Mouse (Mus musculus) frontal cortex, postnatal 25 days (tissue): ENCODE results near the gene Sik3.
A peak's percentile ranks its signal among the peaks of the same experiment; 100 is the strongest.

Experiments
- DNase-seq, 2 experiments: peaks; one replicate each; pipeline ENCODE4 v3.0.0; 2022; ENCODE audit warnings: low spot score in 2 of 2

The Sik3 gene

DNA sequence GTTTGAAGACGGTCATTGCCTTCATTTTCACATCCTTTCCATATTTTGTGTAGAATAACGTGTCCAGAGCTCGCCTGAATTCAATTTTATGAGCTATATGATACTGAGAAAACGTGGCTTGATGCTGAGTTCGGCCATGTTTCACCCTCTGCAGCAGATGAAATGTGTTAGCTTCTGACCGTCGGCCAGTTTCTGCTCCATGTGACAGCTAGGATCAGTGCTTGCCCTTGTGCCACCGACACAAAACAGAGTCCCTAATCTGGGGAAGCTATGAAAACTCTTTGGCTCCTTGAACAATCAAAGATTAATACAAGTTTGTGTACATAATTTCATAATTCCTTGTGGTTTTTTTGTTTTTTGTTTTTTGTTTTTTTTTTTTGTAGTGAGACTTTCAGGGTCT, 178.6 kb downstream of the Sik3 start:
- no peak for DNase-seq

- no peak for DNase-seq
Observed at GRCm38 (mm10) chr9:46191644-46192043, 179.0 kb downstream of the Sik3 start.

DNA sequence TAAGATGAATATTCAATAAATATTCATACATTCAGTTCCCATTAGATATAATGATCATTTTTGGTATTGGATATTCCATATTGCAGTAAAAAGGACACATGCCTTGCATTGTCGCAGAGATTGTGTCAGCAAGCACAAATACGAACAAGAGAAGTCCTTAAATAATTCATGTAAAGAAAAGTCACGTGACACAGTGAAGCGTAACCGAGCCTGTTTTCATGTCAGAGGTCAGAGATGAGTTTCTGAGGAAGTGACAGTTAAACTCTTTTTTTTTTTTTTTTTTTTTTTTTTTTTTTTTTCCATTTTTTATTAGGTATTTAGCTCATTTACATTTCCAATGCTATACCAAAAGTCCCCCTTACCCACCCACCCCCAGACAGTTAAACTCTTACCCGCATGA, 180.0 kb downstream of the Sik3 start:
- no peak for DNase-seq

DNA sequence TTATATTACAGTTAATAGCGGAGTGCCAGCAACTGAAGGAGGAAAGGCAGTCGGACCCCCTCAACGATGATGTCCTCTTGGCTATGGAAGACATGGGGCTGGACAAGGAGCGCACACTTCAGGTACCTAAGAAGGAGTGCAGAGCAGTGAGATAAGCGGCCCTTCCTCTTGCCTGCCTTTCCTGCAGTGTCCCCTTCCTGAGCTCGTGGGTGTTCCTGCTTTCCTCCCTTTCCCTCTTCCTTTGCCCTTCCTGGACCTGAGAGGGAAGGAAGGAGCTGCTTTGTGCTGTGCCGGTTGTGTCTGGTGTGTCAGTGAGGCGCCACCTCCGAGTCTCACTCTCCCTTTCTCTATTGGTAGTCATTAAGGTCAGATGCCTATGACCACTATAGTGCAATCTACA, 182.2 kb downstream of the Sik3 start:
- DNase-seq, result no peak

- DNase-seq, result no peak
Observed at GRCm38 (mm10) chr9:46196699-46197169, 184.1 kb downstream of the Sik3 start.

DNA sequence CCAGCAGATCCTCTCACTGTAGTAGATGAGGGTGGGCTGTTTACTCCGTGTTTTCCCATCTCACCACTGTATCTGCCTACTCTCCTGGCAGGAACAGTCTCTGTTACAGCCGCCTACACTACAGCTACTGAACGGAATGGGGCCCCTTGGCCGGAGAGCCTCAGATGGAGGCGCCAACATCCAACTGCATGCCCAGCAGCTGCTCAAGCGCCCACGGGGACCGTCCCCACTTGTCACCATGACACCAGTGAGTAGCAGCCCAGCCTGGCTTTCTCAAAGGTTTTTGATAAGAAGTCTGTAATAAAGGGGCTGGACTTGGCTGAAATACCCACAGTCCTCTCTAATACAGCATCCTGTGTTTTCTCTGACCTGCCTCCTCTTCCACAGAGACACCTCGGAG, 185.8 kb downstream of the Sik3 start:
- DNase-seq, result peak in 1 of 2 experiments; percentile 30

- no peak for DNase-seq
Observed at GRCm38 (mm10) chr9:46198936-46199335, 186.3 kb downstream of the Sik3 start.

GRCm38 (mm10) chr9:46199609-46200008, 187.0 kb downstream of the Sik3 start:
- DNase-seq, result no peak

DNA sequence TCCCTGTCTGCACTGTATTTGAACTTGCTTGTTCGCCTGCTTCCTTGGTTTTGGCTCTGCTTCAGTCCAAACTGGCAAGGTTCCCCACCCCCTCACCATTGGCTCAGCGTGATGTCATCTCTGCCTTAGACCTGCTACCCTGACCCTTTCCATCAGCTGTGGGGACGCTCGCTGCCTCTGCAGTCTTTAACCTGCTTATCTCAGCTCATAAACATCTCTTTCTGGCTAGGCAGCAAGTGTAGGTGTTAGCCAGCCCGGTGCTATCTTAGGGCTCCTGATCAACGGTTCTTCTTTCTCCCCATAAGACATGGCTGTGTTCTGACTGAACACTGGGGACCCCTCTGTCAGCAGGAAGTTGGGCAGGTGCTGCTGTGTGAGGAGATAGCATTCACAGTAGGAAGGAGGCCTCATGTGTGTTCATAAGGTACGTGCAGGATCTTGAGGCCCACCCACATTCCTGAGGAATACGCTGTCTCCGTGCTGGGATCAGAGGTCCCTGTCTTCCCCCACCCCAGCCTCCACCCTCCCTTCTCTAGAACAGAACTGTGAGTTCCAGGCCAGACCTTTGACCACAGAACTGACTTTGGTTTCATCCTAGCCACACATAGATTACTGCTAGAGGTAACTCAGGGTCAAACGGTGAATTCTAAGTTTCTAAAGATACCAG, 194.3 kb downstream of the Sik3 start:
- DNase-seq, result no peak

- no peak for DNase-seq
Observed at GRCm38 (mm10) chr9:46207501-46207869, 194.9 kb downstream of the Sik3 start.

- DNase-seq, result no peak
Observed at GRCm38 (mm10) chr9:46208401-46208974, 195.9 kb downstream of the Sik3 start.

DNA sequence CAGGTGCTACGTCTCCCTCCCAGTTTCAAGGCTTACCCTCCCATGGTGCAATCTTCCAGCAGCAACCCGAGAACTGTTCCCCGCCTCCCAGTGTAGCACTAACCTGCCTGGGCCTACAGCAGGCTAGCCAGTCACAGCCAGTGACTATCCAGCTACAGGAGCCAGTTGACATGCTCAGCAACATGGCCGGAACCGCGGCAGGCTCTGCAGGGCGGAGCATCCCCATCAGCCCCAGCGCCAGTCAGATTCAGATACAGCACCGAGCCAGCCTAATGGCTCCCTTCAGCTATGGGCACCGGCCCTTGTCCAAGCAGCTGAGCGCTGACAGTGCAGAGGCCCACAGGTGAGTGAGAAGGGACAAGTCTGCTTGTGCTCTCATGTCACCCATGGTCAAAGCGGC, 197.9 kb downstream of the Sik3 start:
- no peak for DNase-seq

GRCm38 (mm10) chr9:46214276-46214675, 201.7 kb downstream of the Sik3 start:
- DNase-seq, result no peak

DNA sequence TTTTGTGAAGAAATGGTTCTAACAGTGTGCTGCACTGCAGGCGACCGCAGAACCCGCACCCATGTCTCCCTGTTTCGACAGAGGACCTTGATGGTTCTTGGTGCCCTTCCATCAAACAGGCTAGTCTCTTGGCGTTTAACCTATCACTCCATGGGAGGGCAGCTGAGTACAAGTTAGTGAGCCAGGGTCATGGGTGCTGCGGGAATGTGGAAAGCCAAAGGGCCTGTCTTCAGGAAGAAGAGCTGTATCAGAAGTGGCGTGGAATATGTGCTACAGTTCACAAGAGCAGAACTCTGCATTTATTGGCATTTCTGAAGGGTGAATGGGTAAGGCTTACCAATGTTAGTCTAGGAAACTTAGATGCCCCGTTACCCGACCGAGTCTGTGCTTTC, 202.3 kb downstream of the Sik3 start:
- DNase-seq, result no peak

- no peak for DNase-seq
Observed at GRCm38 (mm10) chr9:46215338-46216322, 203.0 kb downstream of the Sik3 start.

GRCm38 (mm10) chr9:46216744-46217470, 204.3 kb downstream of the Sik3 start:
- DNase-seq, result no peak

GRCm38 (mm10) chr9:46218176-46218575, 205.6 kb downstream of the Sik3 start:
- no peak for DNase-seq

- DNase-seq, result no peak
Observed at GRCm38 (mm10) chr9:46223090-46223489, 210.5 kb downstream of the Sik3 start.

- DNase-seq, result no peak
Observed at GRCm38 (mm10) chr9:46224101-46224500, 211.5 kb downstream of the Sik3 start.

- DNase-seq, result no peak
Observed at GRCm38 (mm10) chr9:46224945-46225660, 212.5 kb downstream of the Sik3 start.

GRCm38 (mm10) chr9:46227064-46227614, 214.5 kb downstream of the Sik3 start:
- DNase-seq, result no peak
